Mouse (Mus musculus): ENCODE data around the gene Gm6337.
"Not testable (repeated sequence)": the region's sequence is repeated elsewhere in the genome, so short reads cannot be mapped to it uniquely, and the experiment has no call there.

The Gm6337 gene

GRCm38 (mm10) chr14:6058167-6058566, at the start of gene Gm6337:
TSS of gene Gm6337 (minus strand) at chr14:6058267.
- DNase-seq (ENCODE audit: low spot score): not testable (repeated sequence)

GRCm38 (mm10) chr14:6107500-6107899, 49.4 kb upstream of the Gm6337 start:
- DNase-seq (ENCODE audit: low spot score): peak; percentile 2

- not testable (repeated sequence) for DNase-seq (ENCODE audit: low spot score)
Measured at GRCm38 (mm10) chr14:6093842-6094241, 35.8 kb upstream of the Gm6337 start, which contains the start of gene Gm8206. TSS of gene Gm8206 (minus strand) at chr14:6093942.
